ENCODE assay signal across 20 mouse cellular contexts in the genomic region with DNA sequence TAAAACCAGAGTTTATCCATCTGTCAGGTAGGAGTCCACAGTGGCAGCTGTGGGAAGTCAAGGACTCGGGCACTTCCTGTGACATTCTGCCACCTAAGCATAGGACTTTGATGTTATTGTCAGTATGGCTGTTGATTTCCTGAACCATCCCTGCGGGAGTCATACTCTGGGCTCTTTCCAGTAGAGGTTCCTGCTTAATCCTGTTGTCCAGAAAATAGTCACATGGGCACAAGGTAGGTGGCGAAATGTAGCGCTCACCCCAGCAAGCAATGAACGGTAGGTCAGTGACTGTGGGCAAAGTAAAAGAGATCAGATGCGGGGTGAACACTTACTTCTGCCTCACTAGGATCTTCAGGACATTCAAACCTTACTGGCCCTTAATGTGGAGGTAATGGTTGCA.
"Had no signal": no experiment of that assay in that cellular context is flagged by ENCODE, and none has a peak within 500 bp of the region (broad histone marks: within the 10 kb centered on the region; RNA-seq: fewer than 3 reads in every experiment).

No protein-coding gene starts in this region.

- H3K9ac ChIP-seq: hindbrain, embryonic 15.5 days; intestine, embryonic 15.5 days; limb, embryonic 13.5 days; liver, embryonic 15.5 days; midbrain, embryonic 13.5 days; neural tube, embryonic 13.5 days; stomach, embryonic 15.5 days had no signal

- H3K36me3 ChIP-seq: hindbrain, embryonic 15.5 days; intestine, embryonic 15.5 days; limb, embryonic 10.5 days; limb, embryonic 13.5 days; liver, embryonic 15.5 days; midbrain, embryonic 10.5 days; midbrain, embryonic 13.5 days; neural tube, embryonic 13.5 days; stomach, embryonic 15.5 days had no signal

- ATAC-seq: intestine, embryonic 15.5 days; midbrain, embryonic 13.5 days; midbrain, embryonic 16.5 days had no signal

- H3K4me2 ChIP-seq: hindbrain, embryonic 15.5 days; intestine, embryonic 15.5 days; limb, embryonic 13.5 days; liver, embryonic 15.5 days; midbrain, embryonic 13.5 days; neural tube, embryonic 13.5 days; stomach, embryonic 15.5 days had no signal

- H3K27me3 ChIP-seq: hindbrain, embryonic 15.5 days; intestine, embryonic 15.5 days; limb, embryonic 13.5 days; liver, embryonic 15.5 days; megakaryocyte, embryonic 14.5 days; midbrain, embryonic 13.5 days; neural tube, embryonic 13.5 days; stomach, embryonic 15.5 days had no signal

- H3K4me3 ChIP-seq: hindbrain, embryonic 15.5 days; intestine, embryonic 15.5 days; limb, embryonic 10.5 days; limb, embryonic 13.5 days; liver, embryonic 15.5 days; megakaryocyte, embryonic 14.5 days; midbrain, embryonic 10.5 days; midbrain, embryonic 13.5 days; myocyte; neural tube, embryonic 13.5 days; stomach, embryonic 15.5 days had no signal

- DNase-seq: layer of hippocampus, adult 9-11 months; liver; lung, adult 2 months; lung, postnatal 36 days; retina, postnatal 1 day; right cerebral cortex, postnatal 25 days; spleen, adult 18-20 months; thymus, postnatal 25 days had no signal

- H3K9me3 ChIP-seq: hindbrain, embryonic 15.5 days; intestine, embryonic 15.5 days; limb, embryonic 10.5 days; limb, embryonic 13.5 days; liver, embryonic 15.5 days; megakaryocyte, embryonic 14.5 days; midbrain, embryonic 10.5 days; midbrain, embryonic 13.5 days; neural tube, embryonic 13.5 days; stomach, embryonic 15.5 days had no signal

- H3K27ac ChIP-seq: hindbrain, embryonic 15.5 days; intestine, embryonic 15.5 days; limb, embryonic 10.5 days; limb, embryonic 13.5 days; liver, embryonic 15.5 days; midbrain, embryonic 10.5 days; midbrain, embryonic 13.5 days; neural tube, embryonic 13.5 days; stomach, embryonic 15.5 days had no signal
